Mouse (Mus musculus): ENCODE measurements around the gene Rragb.
"Not testable (repeated sequence)": the region's sequence is repeated elsewhere in the genome, so short reads cannot be mapped to it uniquely, and the experiment has no call there.

Gene Rragb

DNA sequence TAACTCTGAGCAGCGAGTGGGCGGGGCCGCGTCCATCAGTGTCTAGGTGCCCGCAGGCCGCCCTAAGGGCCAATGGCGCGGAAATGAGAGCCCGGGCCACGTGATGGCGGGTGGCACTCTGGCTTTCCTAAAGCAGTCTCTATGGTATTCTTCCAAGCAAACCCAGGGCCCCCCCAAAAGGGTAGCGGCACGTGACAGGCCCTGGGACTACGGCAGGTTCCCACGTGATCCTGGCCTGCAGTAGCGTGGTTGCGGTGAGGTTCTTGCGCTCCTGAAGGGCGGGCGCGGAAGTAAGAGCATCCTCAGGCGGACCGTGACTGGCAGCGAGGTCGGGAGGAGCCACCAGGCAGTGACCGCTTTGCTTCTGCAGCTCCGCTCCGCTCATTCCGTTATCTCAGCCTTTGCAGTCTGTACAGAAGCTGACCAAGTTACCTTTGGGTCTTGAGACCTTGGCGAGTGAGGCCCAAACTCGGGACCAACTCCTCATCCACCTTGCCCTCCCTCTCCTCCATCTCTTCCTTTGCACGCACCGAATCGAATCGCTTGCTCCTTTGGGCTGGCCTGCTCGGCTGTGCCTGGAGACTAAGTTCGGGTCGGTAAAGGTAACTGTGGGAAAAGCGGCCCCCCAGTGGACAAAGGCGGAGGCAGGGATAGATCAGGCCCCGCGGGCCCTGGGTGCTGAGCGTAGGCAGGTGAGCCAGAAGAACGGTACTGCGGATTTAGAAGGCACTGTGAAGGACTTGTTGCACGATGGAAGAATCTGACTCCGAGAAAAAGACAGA lies at the start of gene Rragb:
Gene Rragb, plus strand, starts transcription at position 248 of the 782 bp plus-strand sequence.
- peak; percentile 82 for DNase-seq (ENCODE audit: low spot score)

DNA sequence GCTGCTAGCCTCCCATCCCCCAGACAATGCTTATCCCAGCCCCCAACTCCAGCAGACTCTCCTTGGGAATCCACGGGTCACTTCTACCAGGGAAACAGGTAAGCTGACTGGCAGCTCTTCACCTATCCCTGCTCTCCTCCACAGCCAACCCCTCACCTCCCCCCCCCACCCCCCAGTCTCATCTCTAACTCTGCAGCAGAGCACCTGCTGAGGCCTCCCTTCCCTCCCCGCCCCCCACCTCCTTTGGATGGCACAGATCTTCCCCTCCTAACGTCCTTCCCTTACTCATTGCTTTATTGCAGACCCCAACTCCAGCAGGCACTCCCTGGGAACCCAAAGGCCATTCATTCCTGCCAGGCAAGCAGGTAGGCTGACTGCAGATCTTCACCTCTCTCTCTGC lies 21.3 kb upstream of the Rragb start, which contains the start of gene Foxr2:
Gene Foxr2, plus strand, starts transcription at position 301 of the 400 bp plus-strand sequence.
- DNase-seq (ENCODE audit: low spot score), result no peak

GRCm38 (mm10) chrX:153119013-153119412 lies 20.8 kb upstream of the Rragb start:
- DNase-seq (ENCODE audit: low spot score), result no peak

GRCm38 (mm10) chrX:153142656-153143055 lies 2.9 kb downstream of the Rragb start:
- peak; percentile 4 for DNase-seq (ENCODE audit: low spot score)

DNA sequence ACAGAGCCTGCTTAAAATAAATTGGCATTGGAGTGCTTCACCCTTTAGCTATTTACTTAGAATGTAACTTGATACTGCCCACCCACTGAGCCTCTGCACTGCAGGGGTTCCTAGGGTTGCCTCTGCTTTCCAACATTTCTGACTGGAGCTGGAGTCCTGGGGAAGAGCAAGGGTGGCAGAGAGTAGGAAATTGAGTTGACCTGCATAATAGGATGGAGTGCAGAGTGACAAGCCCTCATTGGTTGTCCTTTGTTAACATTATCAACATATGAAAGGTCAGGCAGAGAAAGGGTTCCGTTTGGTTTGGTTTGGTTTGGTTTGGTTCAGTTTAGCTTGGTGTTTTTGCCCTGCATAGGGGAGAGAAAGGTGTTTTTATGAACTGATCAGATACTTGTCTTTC lies 12.0 kb downstream of the Rragb start:
- no peak for DNase-seq (ENCODE audit: low spot score)

- no peak for DNase-seq (ENCODE audit: low spot score)
Measured at GRCm38 (mm10) chrX:153155322-153155721, 15.5 kb downstream of the Rragb start.

- DNase-seq (ENCODE audit: low spot score), result no peak
Measured at GRCm38 (mm10) chrX:153174786-153175185, 35.0 kb downstream of the Rragb start.

DNA sequence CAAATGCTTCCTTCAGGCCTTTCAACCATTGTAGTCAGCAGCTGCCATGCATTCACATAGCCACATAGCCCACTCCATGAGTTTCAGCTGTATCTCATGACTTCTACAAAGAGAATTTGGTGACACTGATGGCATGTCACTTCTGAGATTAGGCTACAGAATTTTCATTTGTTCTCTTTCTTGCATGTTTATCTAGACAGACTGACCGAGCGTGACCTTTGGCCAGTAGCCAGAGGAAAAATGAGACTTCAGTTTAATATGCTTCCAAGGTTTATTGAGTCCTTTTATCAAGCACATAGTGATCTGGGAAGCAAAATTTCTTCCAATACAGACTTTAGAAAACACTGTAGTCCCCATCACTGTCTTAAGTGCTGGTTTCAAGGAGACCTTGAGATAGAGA lies 42.4 kb downstream of the Rragb start:
- DNase-seq (ENCODE audit: low spot score), result peak; percentile 18

DNA sequence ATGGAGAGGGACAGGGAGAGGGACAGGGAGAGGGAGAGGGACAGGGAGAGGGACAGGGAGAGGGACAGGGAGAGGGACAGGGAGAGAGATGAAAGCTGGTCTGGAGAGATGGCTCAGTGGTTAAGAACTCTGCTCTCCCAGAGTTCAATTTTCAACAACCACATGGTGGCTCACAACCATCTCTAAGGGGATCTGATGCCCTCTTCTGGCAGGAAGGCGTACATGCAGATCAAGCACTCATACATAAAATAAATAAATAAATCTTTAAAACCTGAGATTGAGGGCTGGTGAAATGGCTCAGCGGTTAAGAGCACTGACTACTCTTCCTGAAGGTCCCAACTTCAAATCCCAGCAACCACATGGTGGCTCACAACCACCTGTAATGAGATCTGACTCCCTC lies 59.4 kb downstream of the Rragb start:
- not testable (repeated sequence) for DNase-seq (ENCODE audit: low spot score)

DNA sequence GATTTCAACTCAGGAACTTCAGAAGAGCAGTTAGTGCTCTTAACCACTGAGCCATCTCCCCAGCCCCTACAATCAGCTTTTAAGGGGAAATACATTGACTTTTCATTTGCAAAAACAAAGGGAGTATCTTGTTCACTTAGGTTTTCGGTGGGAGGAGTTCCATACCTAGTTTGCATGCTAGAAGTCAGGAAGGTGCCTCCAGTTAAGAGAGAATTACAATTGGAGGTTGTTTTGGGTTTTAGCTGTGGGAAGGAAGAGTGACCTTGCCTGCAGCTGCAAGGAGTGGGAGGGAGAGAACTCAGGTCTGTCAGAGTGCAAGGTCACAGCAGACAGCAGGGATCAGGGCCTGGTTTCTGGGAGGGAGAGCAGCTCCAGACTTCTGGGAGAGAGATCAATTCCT lies 71.3 kb downstream of the Rragb start:
- DNase-seq (ENCODE audit: low spot score), result peak; percentile 6

Measured in testis, postnatal 14 days (tissue).